Mouse (Mus musculus) stomach, embryonic 15.5 days (tissue): ENCODE results near the gene Parp6. TPM values are rescaled to one million over a fixed set of nuclear protein-coding genes. Genes with fewer than 3 reads are reported as not detected.

Source experiments
- ATAC-seq: fragments of 200-750 bp; cut with Nextera tagmentation; 2 replicates; pipeline ENCODE4 v1.8.0; 2017; ENCODE audit warnings: low read depth, moderate number of reproducible peaks, moderate TSS enrichment; ENCODE audit not compliant: insufficient read depth, low FRiP score
- H3K27ac ChIP-seq: fragments of 300-500 bp; sonication (generic); 2 replicates; pipeline ENCODE4 v1.5.1; 2015; ENCODE audit warnings: mild to moderate bottlenecking, inconsistent platforms
- H3K27me3 ChIP-seq: fragments of 300-500 bp; sonication (generic); replicated peaks from 2 replicates; pipeline ENCODE4 v1.6.1; 2015; ENCODE audit warnings: inconsistent platforms
- H3K36me3 ChIP-seq: fragments of 300-500 bp; sonication (generic); 2 replicates; pipeline ENCODE4 v1.6.1; 2015; ENCODE audit warnings: inconsistent platforms
- H3K4me1 ChIP-seq: fragments of 300-500 bp; sonication (generic); 2 replicates; pipeline ENCODE4 v1.6.1; 2015; ENCODE audit warnings: inconsistent platforms
- H3K4me2 ChIP-seq: fragments of 300-500 bp; sonication (generic); 2 replicates; pipeline ENCODE4 v1.6.1; 2015; ENCODE audit warnings: mild to moderate bottlenecking, inconsistent platforms
- H3K4me3 ChIP-seq: fragments of 300-500 bp; sonication (generic); replicated peaks from 2 replicates; pipeline ENCODE4 v1.5.1; 2015; ENCODE audit warnings: inconsistent platforms
- H3K9ac ChIP-seq: fragments of 300-500 bp; sonication (generic); 2 replicates; pipeline ENCODE4 v1.6.1; 2015; ENCODE audit warnings: inconsistent platforms
- H3K9me3 ChIP-seq: fragments of 300-500 bp; sonication (generic); 2 replicates; pipeline ENCODE4 v1.6.1; 2016; ENCODE audit warnings: inconsistent platforms
- WGBS: fragments of 180-500 bp; shearing (Covaris S2); methylation state at CpG from one replicate; pipeline ENCODE4 v1.1.7; 2015; 5-methylcytosine and 5-hydroxymethylcytosine counted together
- polyA plus RNA-seq: library from polyadenylated mRNA; unstranded; fragments of >200 nt; fragmentation: Nextera tagmentation; extraction: Ambion mirVana; gene quantifications from 2 replicates; pipeline ENCODE4 v1.2.1, GENCODE M21; 2015

Gene Parp6
- polyA plus RNA-seq, 1 experiment from 2014 or later = 26.3 TPM

DNA sequence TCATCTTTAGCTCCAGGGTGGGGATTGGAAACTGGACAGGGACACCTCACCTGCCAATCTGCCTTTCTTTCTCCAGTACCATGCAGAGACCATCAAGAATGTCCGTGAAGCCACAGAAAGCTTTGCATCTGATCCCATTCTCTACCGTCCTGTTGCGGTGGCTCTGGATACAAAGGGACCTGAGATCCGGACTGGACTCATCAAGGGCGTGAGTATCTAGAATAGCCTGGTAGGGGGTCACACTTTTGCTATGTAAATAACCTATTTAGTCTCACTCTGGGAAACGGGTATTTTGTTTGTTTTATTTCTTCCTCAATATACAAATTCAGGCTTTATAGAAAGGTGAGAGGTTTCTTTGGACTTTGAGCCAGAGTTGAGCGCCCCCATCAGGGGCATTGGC, 51.4 kb downstream of the Parp6 start:
- no peak overlapping the region for H3K4me2 ChIP-seq
- H3K27ac ChIP-seq = no peak overlapping the region
- H3K36me3 ChIP-seq = peaks cover 79% of the 10 kb centered on the region
- H3K4me3 ChIP-seq = no peak overlapping the region
- 83% methylated on average over 7 of the region's 7 CpGs for WGBS
- no peak overlapping the region for H3K9ac ChIP-seq
- ATAC-seq = no peak
- H3K9me3 ChIP-seq = no peaks in the 10 kb centered on the region
- H3K27me3 ChIP-seq = no peaks in the 10 kb centered on the region
- peaks cover 4% of the 10 kb centered on the region; the same call in 1 of the 2 replicates for H3K4me1 ChIP-seq

DNA sequence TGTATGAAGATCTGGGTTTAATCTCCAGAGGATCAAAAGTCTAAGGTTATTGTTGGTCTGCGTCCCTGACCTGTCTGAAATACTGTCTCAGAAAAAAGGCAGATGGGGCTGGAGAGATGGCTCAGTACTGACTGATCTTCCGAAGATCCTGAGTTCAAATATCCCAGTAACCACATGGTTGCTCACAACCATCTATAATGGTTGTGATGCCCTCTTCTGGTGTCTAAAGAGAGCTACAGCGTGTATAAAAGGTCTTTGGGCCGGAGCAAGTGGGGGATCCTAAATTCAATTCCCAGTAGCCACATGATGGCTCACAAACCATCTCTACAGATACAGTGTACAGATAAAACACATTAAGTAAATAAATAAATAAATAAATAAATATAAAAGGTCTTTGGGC, 52.1 kb downstream of the Parp6 start:
- ATAC-seq = no peak
- peaks cover 1% of the 10 kb centered on the region; the same call in 1 of the 2 replicates for H3K4me1 ChIP-seq
- no peak overlapping the region for H3K27ac ChIP-seq
- H3K4me3 ChIP-seq = no peak overlapping the region
- 82% methylated on average over 4 of the region's 4 CpGs for WGBS
- H3K27me3 ChIP-seq = no peaks in the 10 kb centered on the region
- no peaks in the 10 kb centered on the region for H3K9me3 ChIP-seq
- H3K9ac ChIP-seq = no peak overlapping the region
- H3K36me3 ChIP-seq = peaks cover 84% of the 10 kb centered on the region
- H3K4me2 ChIP-seq = no peak overlapping the region

DNA sequence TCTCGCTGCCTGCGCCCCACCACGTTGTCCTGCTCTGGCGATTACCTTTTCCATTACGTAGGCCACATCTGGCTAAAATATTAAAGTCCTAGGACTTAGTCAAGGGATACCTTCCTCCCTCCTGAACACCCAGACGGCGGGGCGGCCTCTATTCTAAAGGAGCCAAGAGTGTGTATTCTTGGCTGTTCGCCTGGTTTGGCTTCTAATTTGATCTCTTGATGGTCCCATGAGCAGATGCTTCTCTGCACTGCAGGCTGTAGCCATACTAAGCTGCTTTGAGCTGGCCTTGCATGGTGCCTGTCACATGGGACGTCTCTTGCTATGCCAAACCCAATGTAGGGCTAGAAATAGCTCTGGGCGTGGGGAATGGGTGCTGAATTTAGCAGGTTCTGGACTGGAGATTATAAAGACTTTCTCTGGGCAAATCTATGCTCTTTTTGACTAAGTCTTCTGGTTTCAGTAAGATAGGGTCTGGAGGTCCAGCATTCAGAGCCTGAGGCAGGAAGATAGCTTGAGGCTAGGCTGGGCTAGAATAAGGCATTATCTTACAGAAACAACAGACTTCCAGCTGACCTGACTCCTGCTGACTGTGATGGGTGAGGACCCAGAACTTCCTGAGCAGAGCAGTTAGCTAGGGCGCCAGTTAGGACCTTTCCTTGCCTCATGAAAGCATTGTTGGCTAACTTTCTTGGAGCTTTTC, 55.3 kb downstream of the Parp6 start:
- Histone ChIP-seq H3K4me3 (no peak overlapping the region), H3K36me3 (peaks cover 84% of the 10 kb centered on the region), H3K27me3 (no peaks in the 10 kb centered on the region), H3K4me2 (no peak overlapping the region), H3K9me3 (no peaks in the 10 kb centered on the region), H3K9ac (no peak overlapping the region), H3K27ac (no peak overlapping the region), H3K4me1 (no peaks in the 10 kb centered on the region)
- ATAC-seq = no peak
- WGBS = 85% methylated on average over 12 of the region's 12 CpGs

DNA sequence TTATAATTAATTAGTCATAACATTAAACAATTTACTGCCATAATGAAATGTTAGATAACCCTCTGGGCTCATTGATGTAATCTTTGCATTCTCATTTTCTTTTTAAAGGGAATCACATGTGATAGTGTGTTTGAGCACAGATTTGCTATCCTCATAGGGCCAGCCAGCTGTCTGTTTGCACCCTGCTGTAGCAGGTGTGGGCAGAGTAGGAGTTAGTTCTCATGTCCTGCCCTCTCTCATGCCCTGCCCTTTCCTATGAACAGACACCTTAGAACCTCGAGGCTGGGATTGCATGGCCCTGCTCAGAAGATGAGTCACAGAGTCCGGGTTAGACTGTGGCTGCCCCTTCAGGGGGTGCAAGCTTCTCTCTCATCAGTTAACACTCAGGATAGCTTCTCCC, 56.3 kb downstream of the Parp6 start:
- Histone ChIP-seq H3K27ac (no peak overlapping the region), H3K9me3 (no peaks in the 10 kb centered on the region), H3K4me3 (no peak overlapping the region), H3K9ac (no peak overlapping the region), H3K4me2 (no peak overlapping the region), H3K36me3 (peaks cover 85% of the 10 kb centered on the region), H3K27me3 (no peaks in the 10 kb centered on the region), H3K4me1 (no peaks in the 10 kb centered on the region)
- no peak for ATAC-seq
- 67% methylated on average over 2 of the region's 2 CpGs for WGBS

DNA sequence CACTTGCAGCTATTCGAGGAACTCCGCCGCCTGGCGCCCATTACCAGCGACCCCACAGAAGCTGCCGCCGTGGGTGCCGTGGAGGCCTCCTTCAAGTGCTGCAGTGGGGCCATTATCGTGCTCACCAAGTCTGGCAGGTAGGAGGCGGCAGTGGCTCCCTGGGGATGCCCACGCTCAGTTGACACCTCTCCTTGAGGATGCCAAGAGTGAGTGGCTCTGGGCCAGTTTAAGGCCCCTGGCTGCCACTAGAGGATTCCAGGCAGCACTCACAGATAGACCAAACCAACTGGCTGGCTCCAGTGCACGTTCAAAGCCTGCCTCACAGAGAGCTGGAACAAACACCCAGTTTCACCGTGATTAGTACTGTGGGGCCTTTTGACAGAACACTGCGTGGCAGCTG, 58.5 kb downstream of the Parp6 start:
- 85% methylated on average over 14 of the region's 14 CpGs for WGBS
- no peak for ATAC-seq
- H3K36me3 ChIP-seq = peaks cover 78% of the 10 kb centered on the region
- no peak overlapping the region for H3K4me2 ChIP-seq
- H3K4me1 ChIP-seq = peaks cover 6% of the 10 kb centered on the region; the same call in 1 of the 2 replicates
- no peak overlapping the region for H3K4me3 ChIP-seq
- H3K9ac ChIP-seq = no peak overlapping the region
- H3K27me3 ChIP-seq = no peaks in the 10 kb centered on the region
- no peak overlapping the region for H3K27ac ChIP-seq
- no peaks in the 10 kb centered on the region for H3K9me3 ChIP-seq

DNA sequence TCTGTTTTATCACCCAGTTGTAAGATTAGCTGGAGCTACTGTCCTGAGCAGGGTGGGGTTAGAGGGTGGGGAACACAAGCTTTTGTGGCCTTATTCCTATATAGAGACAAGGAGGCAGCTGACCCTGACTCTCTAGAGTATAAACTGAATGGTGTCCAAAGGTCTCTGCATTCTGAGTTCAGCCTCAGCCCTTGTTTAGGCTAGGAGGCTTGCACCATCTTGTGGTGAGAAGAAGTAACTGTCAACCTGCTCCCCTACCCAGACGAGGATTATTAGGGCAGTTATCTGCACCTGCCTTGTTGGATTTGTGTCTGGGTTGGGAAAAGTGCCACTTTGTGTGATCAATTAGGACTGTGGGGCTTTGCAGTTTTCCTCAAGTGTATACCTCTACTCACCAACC, 61.2 kb downstream of the Parp6 start:
- Histone ChIP-seq H3K27me3 (0 out of 2 replicates have a peak, but pooled peaks cover 5% of the 10 kb centered on the region), H3K36me3 (peaks cover 54% of the 10 kb centered on the region), H3K4me3 (no peak overlapping the region), H3K4me2 (no peak overlapping the region), H3K9ac (no peak overlapping the region), H3K4me1 (peaks cover 9% of the 10 kb centered on the region; the same call in 1 of the 2 replicates), H3K9me3 (no peaks in the 10 kb centered on the region), H3K27ac (no peak overlapping the region)
- no peak for ATAC-seq
- 14% methylated on average over 1 of the region's 1 CpGs for WGBS

DNA sequence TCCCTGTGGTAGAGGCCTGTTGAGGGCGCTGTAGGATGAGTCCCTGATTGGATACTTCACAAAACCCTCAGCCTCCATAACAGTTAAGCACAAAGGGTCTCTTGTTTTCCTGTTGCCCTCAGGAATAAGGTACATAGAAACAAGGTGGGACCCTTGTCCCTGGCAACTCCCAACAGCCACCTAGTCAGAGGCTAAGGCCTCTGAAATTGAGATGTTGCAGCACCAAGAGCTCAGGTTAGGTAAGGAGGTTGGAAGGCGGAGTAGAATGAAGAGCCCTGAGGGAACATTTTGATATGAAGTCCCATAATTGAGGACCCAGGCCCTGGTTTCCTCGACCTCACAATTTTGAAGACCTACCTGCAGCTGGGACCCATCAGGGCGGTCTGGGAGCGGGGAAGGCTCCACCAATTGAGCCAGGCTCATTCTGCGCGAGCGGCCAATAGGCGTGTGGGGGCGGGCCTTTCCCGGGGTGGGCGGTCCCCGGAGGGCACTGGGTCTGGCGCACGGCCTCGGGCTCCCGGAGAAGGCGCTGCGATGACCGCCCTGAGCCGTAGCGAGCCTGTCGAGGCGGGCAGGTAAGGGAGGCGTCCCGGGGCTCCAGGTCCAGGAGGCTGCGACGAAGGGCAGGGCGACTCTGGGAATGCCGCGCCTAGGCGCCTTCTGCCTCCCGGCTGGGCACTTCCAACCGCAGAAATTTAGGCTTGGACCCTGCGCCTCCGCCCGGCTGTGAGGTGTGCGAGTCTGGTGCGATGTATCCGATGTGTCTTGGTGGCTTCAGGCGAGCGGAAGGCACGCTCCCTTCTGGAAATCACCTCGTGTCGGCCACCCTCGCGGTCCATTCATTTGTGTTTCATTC, 62.8 kb downstream of the Parp6 start, which contains the start of gene Gramd2:
Gene Gramd2 (plus strand): TSS at position 467 of the 856 bp plus-strand sequence.
- Histone ChIP-seq H3K4me2 (peak within 1 kb of the TSS; percentile 100), H3K27me3 (0 out of 2 replicates have a peak, but pooled peaks cover 5% of the 10 kb centered on the region), H3K9ac (peak within 1 kb of the TSS; percentile 32), H3K4me3 (peak within 1 kb of the TSS; percentile 52), H3K27ac (peak within 1 kb of the TSS; percentile 59), H3K4me1 (peaks cover 9% of the 10 kb centered on the region; the same call in 1 of the 2 replicates), H3K36me3 (peaks cover 40% of the 10 kb centered on the region), H3K9me3 (no peaks in the 10 kb centered on the region)
- 2% methylated on average over 47 of the region's 47 CpGs for WGBS
- ATAC-seq = peak; percentile 96

DNA sequence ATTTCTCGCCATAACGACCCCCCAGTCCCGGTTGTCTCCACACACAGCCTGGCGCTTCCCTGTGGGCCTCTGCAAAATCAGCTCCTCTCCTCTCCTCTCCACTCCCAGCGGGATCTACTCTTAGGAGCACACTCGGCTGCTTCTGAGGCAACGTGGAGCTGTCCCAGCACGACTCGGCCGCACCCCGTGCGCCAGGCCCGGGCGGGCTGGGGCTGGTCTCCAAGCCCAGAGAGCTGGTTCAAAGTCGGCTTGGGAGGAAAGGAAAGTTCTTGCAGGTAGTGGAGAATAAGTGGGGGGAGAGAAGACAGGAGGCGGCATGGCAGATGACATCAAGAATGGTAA, 63.4 kb downstream of the Parp6 start:
- Histone ChIP-seq H3K9ac (peak overlapping the region; percentile 32), H3K27me3 (0 out of 2 replicates have a peak, but pooled peaks cover 5% of the 10 kb centered on the region), H3K4me3 (peak overlapping the region; percentile 52), H3K4me1 (peaks cover 9% of the 10 kb centered on the region; the same call in 1 of the 2 replicates), H3K4me2 (peak overlapping the region; percentile 100), H3K27ac (peak overlapping the region; percentile 59), H3K36me3 (peaks cover 34% of the 10 kb centered on the region), H3K9me3 (no peaks in the 10 kb centered on the region)
- 11% methylated on average over 16 of the region's 16 CpGs for WGBS
- ATAC-seq = no peak

DNA sequence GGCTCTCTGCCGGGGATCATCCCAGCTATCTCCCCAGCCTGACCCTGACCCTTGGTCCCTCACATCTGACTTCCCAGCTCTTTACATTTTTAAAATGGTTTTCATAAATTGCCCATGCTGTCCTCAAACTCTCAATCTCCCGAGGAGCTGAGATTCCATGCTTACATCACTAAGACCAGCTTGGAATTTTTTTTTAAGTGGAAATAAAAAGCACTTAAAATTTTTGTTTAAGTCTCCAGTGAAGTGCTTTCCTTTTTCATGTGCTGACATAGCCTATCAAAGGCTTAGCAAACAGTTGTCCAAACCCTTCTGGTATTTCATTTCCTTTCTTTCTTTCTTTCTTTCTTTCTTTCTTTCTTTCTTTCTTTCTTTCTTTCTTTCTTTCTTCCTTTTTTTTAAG, 66.9 kb downstream of the Parp6 start:
- Histone ChIP-seq H3K27ac (no peak overlapping the region), H3K4me3 (no peak overlapping the region), H3K4me1 (peaks cover 9% of the 10 kb centered on the region; the same call in 1 of the 2 replicates), H3K4me2 (no peak overlapping the region), H3K9ac (no peak overlapping the region), H3K9me3 (no peaks in the 10 kb centered on the region), H3K36me3 (peaks cover 7% of the 10 kb centered on the region; the same call in 1 of the 2 replicates), H3K27me3 (0 out of 2 replicates have a peak, but pooled peaks cover 5% of the 10 kb centered on the region)
- WGBS = 54% methylated on average over 2 of the region's 2 CpGs
- ATAC-seq = no peak

DNA sequence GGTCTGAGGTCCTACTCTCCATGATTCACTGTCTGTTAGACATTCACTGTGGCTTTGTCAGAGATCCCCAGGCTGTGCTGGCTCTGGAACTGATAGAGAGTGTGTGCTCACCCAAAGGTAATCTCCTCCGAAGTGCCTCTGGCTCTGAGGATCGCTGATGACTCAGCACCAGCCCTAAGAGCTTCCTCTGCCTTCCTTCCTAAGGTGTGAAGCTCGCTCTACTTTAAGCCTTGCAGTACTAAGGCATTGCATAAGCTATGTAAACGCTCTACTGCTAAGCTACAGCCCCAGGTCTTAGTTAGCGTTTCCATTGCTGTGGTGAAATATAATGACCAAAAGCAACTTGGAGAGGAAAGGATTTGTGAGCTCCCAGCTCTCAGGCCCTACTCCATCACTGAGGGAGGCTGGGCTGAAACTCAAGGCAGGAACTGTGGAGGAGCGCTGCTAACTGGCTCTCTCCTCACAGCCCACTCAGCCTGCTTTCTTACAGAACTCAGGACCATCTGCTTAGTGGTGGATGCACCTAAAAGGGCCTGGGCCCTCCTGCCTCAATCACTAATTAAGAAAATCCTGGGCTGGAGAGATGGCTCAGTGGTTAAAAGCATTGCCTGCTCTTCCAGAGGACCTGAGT, 70.4 kb downstream of the Parp6 start:
- Histone ChIP-seq H3K4me1 (peaks cover 10% of the 10 kb centered on the region; the same call in 1 of the 2 replicates), H3K27me3 (no peaks in the 10 kb centered on the region), H3K4me2 (no peak overlapping the region), H3K9ac (no peak overlapping the region), H3K9me3 (no peaks in the 10 kb centered on the region), H3K27ac (no peak overlapping the region), H3K4me3 (no peak overlapping the region), H3K36me3 (no peaks in the 10 kb centered on the region)
- 33% methylated on average over 6 of the region's 6 CpGs for WGBS
- ATAC-seq = no peak

DNA sequence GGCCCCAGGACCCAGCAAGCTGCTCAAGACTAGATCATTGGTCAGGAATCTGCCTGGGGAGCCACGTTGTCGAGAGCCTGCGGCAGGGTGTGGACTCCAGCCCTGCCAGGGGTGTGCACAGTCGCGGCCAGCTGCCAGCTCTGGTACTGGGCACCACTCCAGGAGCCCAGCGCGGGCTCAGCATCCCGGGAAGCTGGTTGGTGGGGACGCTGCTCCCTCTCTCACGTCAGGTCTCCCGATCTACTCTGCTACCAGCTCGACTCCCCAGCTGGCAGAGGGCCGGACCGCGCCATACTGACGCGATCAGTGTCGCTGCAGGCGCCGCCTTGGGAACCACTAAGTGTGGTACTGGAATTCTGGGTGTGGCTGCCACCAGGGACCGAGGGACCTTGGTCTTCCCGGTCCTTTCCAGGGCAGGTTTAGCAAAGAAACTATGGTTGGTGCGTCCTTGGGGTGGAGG, 74.6 kb downstream of the Parp6 start:
- 8% methylated on average over 23 of the region's 23 CpGs for WGBS
- no peak overlapping the region for H3K9ac ChIP-seq
- peak overlapping the region; percentile 35 for H3K4me3 ChIP-seq
- peak overlapping the region; percentile 65 for H3K27ac ChIP-seq
- no peaks in the 10 kb centered on the region for H3K36me3 ChIP-seq
- peaks cover 19% of the 10 kb centered on the region for H3K4me1 ChIP-seq
- no peaks in the 10 kb centered on the region for H3K9me3 ChIP-seq
- ATAC-seq = peak; percentile 83
- no peaks in the 10 kb centered on the region for H3K27me3 ChIP-seq
- H3K4me2 ChIP-seq = peak overlapping the region; percentile 70
